Mouse (Mus musculus) intestine, postnatal 0 days (tissue): Measurements from ENCODE around the gene Tspan7. TPM values are rescaled to one million over a fixed set of nuclear protein-coding genes. Genes with fewer than 3 reads are reported as not detected.

Source experiments
- ATAC-seq: fragments of 200-750 bp; cut with Nextera tagmentation; 2 replicates; pipeline ENCODE4 v1.8.0; 2017; ENCODE audit warnings: mild to moderate bottlenecking, moderate TSS enrichment, moderate library complexity
- H3K27ac ChIP-seq: fragments of 300-500 bp; sonication (generic); 2 replicates; pipeline ENCODE4 v1.5.1; 2014; ENCODE audit warnings: mild to moderate bottlenecking, low read depth, low read length, moderate library complexity
- H3K27me3 ChIP-seq: fragments of 300-500 bp; sonication (generic); replicated peaks from 2 replicates; pipeline ENCODE4 v1.6.1; 2014; ENCODE audit warnings: low read length, mixed read lengths; ENCODE audit not compliant: control insufficient read depth, insufficient read depth
- H3K36me3 ChIP-seq: fragments of 300-500 bp; sonication (generic); 2 replicates; pipeline ENCODE4 v1.6.1; 2014; ENCODE audit warnings: mild to moderate bottlenecking, moderate library complexity; ENCODE audit not compliant: control insufficient read depth, insufficient read depth
- H3K4me1 ChIP-seq: fragments of 300-500 bp; sonication (generic); replicated peaks from 2 replicates; pipeline ENCODE4 v1.6.1; 2014; ENCODE audit warnings: antibody characterized with exemption, low read length, mixed read lengths; ENCODE audit not compliant: control insufficient read depth, insufficient read depth
- H3K4me2 ChIP-seq: fragments of 300-500 bp; sonication (generic); replicated peaks from 2 replicates; pipeline ENCODE4 v1.6.1; 2014; ENCODE audit warnings: low read depth, mild to moderate bottlenecking, moderate library complexity
- H3K4me3 ChIP-seq: fragments of 300-500 bp; sonication (generic); 2 replicates; pipeline ENCODE4 v1.5.1; 2014; ENCODE audit warnings: low read depth, low read length
- H3K9ac ChIP-seq: fragments of 300-500 bp; sonication (generic); 2 replicates; pipeline ENCODE4 v1.6.1; 2014; ENCODE audit warnings: mild to moderate bottlenecking, low read depth, low read length
- H3K9me3 ChIP-seq: fragments of 300-500 bp; sonication (generic); 2 replicates; pipeline ENCODE4 v1.6.1; 2016; ENCODE audit warnings: mixed run types; ENCODE audit not compliant: control insufficient read depth
- CTCF ChIP-seq: sonication (generic); IDR thresholded peaks from 2 replicates; pipeline ENCODE4 v1.5.1; 2016; ENCODE audit warnings: low read depth, mild to moderate bottlenecking, control low read depth, antibody characterized with exemption, moderate library complexity
- WGBS: fragments of 180-500 bp; shearing (Covaris S2); extraction: QIAGEN DNeasy Blood & Tissue Kit; methylation state at CpG from one replicate; pipeline ENCODE4 v1.1.7; 2014; 5-methylcytosine and 5-hydroxymethylcytosine counted together
- polyA plus RNA-seq: library from polyadenylated mRNA; unstranded; fragments of >200 nt; fragmentation: Nextera tagmentation; extraction: Ambion mirVana; gene quantifications from 2 replicates; pipeline ENCODE4 v1.2.1, GENCODE M21; 2015

The Tspan7 gene
- polyA plus RNA-seq, 1 experiment from 2014 or later = 120 TPM

GRCm38 (mm10) chrX:10539482-10540166, 54.7 kb downstream of the Tspan7 start:
- H3K4me1 ChIP-seq = no peaks in the 10 kb centered on the region
- no peak for ATAC-seq
- no peak overlapping the region for H3K4me3 ChIP-seq
- no peaks in the 10 kb centered on the region for H3K27me3 ChIP-seq
- no peaks in the 10 kb centered on the region for H3K9me3 ChIP-seq
- H3K4me2 ChIP-seq = no peak overlapping the region
- H3K27ac ChIP-seq = no peak overlapping the region
- TF ChIP-seq CTCF = no peak
- no peak overlapping the region for H3K9ac ChIP-seq
- H3K36me3 ChIP-seq = no peaks in the 10 kb centered on the region
- 42% methylated on average over 6 of the region's 6 CpGs for WGBS

- H3K36me3 ChIP-seq = no peaks in the 10 kb centered on the region
- no peaks in the 10 kb centered on the region for H3K9me3 ChIP-seq
- H3K4me2 ChIP-seq = no peak overlapping the region
- TF ChIP-seq CTCF = no peak
- no peak overlapping the region for H3K27ac ChIP-seq
- H3K27me3 ChIP-seq = no peaks in the 10 kb centered on the region
- WGBS = 86% methylated on average over 3 of the region's 3 CpGs
- H3K9ac ChIP-seq = no peak overlapping the region
- ATAC-seq = no peak
- no peaks in the 10 kb centered on the region for H3K4me1 ChIP-seq
- no peak overlapping the region for H3K4me3 ChIP-seq
Observed at GRCm38 (mm10) chrX:10546840-10547239, 61.9 kb downstream of the Tspan7 start.

- 80% methylated on average over 3 of the region's 3 CpGs for WGBS
Observed at GRCm38 (mm10) chrX:10549708-10550107, 64.8 kb downstream of the Tspan7 start.

GRCm38 (mm10) chrX:10556899-10557298, 71.9 kb downstream of the Tspan7 start:
- no peak for TF ChIP-seq CTCF
- WGBS = 59% methylated on average over 3 of the region's 3 CpGs
- no peaks in the 10 kb centered on the region for H3K27me3 ChIP-seq
- H3K4me1 ChIP-seq = no peaks in the 10 kb centered on the region
- H3K9me3 ChIP-seq = no peaks in the 10 kb centered on the region
- H3K9ac ChIP-seq = no peak overlapping the region
- ATAC-seq = no peak; the same call in 1 of the 2 replicates
- no peak overlapping the region for H3K4me3 ChIP-seq
- no peak overlapping the region for H3K27ac ChIP-seq
- H3K4me2 ChIP-seq = no peak overlapping the region
- no peaks in the 10 kb centered on the region for H3K36me3 ChIP-seq

More at GRCm38 (mm10) chrX:10549708-10550107, 64.8 kb downstream of the Tspan7 start:
- Histone ChIP-seq H3K9me3 (no peaks in the 10 kb centered on the region), H3K4me2 (no peak overlapping the region), H3K36me3 (no peaks in the 10 kb centered on the region), H3K27ac (no peak overlapping the region), H3K4me3 (no peak overlapping the region), H3K4me1 (no peaks in the 10 kb centered on the region), H3K27me3 (no peaks in the 10 kb centered on the region), H3K9ac (no peak overlapping the region)
- peak; percentile 58 for TF ChIP-seq CTCF
- ATAC-seq = no peak

GRCm38 (mm10) chrX:10557596-10557995, 72.6 kb downstream of the Tspan7 start:
- Histone ChIP-seq H3K4me3 (no peak overlapping the region), H3K4me2 (no peak overlapping the region), H3K36me3 (no peaks in the 10 kb centered on the region), H3K4me1 (no peaks in the 10 kb centered on the region), H3K9me3 (no peaks in the 10 kb centered on the region), H3K27ac (no peak overlapping the region), H3K9ac (no peak overlapping the region), H3K27me3 (no peaks in the 10 kb centered on the region)
- TF ChIP-seq CTCF = no peak
- WGBS = 78% methylated on average over 5 of the region's 5 CpGs
- no peak for ATAC-seq

- 81% methylated on average over 2 of the region's 2 CpGs for WGBS
- Histone ChIP-seq H3K36me3 (no peaks in the 10 kb centered on the region), H3K4me1 (no peaks in the 10 kb centered on the region), H3K9me3 (no peaks in the 10 kb centered on the region), H3K27ac (no peak overlapping the region), H3K27me3 (no peaks in the 10 kb centered on the region), H3K4me2 (no peak overlapping the region), H3K9ac (no peak overlapping the region), H3K4me3 (no peak overlapping the region)
- no peak for ATAC-seq
- no peak for TF ChIP-seq CTCF
Observed at GRCm38 (mm10) chrX:10558625-10559024, 73.7 kb downstream of the Tspan7 start.
